Mouse (Mus musculus) lung, postnatal 36 days (tissue): ENCODE results near the gene Rngtt.
"Not testable (repeated sequence)": the region's sequence is repeated elsewhere in the genome, so short reads cannot be mapped to it uniquely, and the experiment has no call there.

Source experiments
- DNase-seq: peaks from one replicate; pipeline ENCODE4 v3.0.0; 2022; ENCODE audit warnings: mixed read lengths

Gene Rngtt

DNA sequence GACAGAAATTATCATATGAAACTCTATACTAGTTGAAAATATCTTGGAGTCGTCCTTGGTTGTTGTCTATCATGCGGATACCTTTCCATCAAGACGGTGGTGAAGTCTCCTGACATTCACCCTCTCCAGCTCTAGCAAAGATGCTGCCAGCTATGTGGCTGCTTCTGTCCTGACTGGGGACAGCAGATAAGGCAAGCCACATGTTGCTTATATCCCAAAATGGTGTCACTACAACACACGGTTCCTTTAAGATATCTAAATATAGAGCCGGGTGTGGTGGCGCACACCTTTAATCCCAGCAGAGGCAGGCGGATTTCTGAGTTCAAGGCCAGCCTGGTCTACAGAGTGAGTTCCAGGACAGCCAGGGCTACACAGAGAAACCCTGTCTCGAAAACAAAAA is 140.2 kb downstream of the Rngtt start:
- DNase-seq: not testable (repeated sequence)

DNA sequence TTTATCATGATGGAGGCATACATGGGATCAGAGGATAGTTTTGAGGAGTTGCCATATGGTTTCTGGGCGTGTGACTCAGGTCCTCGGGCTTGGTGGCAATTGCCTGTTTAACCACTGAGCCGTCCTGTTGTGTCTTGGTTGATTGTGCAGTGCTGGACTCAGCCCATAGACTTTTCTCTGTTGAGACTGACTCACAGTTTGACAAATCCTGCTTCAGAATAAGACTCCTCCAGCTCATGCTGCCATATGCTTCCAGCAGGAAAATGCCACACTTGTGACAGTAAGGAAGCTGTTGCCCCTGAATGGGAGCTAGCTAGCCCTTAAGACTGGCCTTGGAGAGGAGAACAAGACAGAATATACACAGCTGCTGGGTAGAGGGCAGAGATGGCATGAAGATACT is 149.7 kb downstream of the Rngtt start:
- DNase-seq: no peak

DNA sequence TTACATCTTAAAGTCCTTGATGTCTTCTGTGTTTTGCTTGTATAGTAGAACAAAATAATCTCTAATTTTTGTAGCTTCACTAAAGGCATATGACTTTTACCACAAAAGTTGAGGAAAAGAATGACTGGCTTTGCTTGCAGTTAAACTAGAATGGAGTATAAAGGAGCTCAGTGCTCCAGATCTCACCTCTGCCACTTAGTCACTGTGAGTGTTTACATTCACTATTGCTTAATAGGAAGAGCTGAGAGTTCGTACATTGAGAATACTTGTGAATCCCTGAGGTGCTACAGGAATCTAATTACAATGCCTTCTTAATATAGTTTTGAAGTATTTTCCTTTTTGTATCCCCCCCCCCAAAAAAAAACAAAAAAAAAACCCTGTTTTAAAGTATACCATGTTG is 154.3 kb downstream of the Rngtt start:
- peak; percentile 21 for DNase-seq

DNA sequence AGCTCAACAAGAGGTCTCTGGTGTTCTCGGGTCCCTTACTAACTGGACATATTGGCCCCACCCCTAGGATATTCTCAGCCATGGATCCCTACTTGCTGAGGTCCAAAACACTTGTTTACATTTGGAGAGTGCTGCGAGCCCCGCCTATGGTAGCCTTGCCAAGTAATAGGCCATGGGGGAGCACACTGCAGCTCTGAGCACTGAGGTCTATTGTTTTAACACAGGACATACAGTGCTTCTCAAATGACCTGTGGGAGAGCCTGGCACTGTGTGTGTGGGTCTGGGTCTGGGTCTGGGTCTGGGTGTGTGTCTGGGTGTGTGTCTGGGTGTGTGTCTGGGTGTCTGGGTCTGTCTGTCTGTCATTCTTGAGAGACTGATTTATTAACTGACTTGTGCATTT is 155.8 kb downstream of the Rngtt start:
- peak; percentile 47 for DNase-seq

DNA sequence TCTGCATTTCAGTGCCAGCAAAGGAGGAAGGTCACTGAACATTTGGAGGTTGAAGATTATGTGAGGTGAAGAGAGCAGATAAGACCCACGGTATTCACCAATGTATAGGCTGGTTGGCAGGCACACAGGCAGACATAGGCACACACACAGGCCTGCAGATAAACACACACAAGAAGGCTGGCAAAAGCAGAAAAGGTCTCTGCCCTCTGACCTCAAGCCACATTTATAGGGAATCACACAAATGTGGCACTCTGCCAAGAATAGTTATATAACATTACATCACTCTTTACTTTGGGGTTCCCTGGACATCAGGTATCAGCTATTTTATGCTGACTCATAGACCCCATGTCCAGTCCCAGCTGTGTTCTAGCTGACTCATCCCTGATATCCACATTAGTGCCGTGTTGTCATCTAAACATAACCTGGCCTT is 156.9 kb downstream of the Rngtt start:
- peak; percentile 2 for DNase-seq

DNA sequence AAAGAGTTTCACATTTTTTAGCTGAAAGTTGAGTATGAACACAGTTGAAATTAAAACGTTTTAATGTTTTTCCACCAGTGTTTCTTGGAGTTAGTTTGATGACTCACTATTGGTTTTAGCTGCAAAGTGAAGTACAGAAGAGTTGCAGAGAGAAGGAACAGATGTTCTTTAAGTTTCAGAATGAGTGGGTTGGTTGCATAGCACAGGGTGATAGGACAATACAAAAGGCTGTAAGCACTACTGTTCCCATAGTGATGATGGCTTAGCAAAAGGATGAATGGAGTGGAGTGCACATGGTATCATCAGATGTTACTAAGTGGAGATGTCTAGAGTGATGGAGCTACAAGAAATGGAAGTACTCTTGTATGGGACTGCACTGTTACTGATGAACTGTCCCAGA is 157.5 kb downstream of the Rngtt start:
- DNase-seq: no peak

DNA sequence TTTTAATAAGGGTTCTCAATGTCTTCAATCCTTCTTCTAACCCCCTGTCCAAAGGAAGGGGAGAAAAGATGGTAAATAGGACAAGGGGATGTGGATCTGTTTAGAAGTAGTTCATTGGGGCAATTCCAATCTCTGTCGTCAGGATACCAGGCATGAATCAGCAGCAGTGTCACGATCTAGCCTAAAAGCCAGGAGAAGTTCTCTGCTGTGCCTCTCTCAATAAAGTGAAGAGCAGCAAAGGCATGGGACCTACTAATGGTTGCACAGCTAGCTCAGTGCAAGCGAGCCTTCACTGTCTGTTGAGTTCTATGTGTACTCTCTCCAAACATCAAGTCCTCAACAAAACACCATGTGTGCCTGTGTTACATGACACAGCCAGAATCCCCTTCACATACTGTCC is 158.0 kb downstream of the Rngtt start:
- DNase-seq: no peak

DNA sequence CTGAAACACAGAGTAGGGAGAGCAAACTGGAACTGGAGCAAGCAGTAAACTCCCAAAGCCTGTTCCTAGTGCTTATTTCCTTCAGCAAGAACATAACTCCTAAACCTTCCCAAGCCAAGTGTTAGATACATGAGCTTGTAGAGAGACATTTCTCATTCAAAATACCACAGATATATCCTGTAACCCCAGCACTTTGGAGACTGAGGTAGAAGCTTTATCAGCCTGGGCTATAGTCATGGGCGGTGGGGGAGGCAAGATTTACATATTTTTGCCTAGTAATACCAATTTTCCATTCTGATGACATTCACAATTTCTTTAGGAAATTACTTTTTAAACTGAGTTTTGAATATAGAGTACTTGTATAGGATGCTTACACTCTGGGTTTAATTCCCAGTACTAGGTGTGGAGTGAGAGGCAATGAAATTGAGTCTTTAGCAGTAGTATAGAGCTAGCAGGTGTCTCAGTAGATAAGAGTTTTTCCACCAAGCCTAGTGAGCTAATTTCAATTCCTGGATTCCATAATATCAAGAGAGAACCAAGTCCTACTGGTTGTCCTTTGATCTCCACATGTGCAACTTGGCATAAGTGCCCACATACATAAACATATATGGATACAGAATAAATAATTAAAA is 160.7 kb downstream of the Rngtt start:
- no peak for DNase-seq

DNA sequence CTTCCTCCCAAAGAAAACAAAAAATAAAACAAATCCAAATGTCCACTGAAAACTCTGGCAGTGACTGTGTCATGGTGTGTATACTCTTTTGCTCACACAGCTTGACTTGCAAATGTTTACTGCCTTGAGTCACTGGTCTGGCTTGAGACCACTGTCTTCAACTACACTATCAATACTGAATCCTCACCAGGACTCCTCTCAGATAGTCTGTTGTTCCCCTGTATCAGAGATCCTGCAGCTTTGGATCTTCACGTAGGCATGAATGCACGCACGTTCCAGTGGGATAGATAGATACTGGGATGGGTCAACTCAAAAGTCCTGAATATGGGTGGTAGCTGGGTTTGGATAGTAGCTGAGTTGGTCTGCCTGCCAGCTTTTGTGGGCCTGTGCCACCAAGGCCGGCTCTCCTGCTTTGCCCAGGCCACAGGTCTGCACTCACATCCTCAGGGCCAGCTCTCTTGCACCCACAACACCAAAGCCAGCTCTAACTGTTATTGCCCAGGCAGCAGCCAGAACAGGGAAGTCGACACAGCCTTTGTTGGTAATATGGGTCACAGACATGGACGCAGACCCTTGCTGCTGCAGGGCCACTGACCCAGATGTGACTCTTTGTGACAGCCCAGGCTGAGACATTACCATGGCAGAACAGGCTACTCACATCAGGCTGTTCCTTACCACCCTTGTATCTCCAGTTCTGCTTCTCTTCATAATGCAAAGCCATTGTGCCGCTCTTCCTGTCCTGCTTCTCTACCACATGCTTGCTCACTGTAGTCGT is 168.1 kb downstream of the Rngtt start:
- no peak for DNase-seq

DNA sequence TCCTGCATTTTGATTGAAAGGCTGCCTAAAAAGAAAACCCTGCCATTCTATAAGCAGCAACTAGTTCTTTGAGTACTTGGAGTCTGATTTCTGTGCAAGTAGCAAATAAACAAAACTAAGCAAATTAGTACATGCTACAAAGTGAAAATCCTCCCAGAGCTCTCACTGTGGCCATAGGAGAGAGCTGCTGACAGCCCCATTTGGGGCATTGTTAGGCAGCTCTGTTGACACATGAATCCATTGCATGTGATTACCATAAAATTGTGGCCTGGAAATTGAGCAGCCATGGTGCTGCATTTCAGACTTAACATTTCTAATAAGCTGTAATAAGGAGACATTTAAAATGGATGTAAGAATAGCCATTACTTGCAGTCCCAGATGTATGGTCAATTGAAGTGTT is 171.6 kb downstream of the Rngtt start:
- DNase-seq: no peak

DNA sequence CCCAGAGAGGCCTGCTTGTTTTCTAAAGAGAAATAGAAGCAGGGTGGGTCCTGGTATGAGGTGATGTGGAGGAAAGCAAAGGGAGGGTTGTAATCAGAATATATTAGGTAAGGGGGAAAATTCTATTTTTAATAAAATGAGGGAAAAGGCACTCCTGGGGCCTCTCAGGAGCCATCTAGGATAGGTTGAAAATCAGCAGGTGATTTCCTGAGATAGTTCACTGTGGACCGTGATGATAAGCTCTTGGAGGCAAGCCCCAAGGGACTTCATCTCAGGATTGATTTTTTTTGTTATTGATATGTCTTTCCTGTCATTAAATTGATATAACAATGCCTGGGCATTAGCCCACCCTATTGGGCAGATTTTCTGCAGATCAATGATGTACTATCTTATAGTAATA is 175.9 kb downstream of the Rngtt start:
- no peak for DNase-seq

DNA sequence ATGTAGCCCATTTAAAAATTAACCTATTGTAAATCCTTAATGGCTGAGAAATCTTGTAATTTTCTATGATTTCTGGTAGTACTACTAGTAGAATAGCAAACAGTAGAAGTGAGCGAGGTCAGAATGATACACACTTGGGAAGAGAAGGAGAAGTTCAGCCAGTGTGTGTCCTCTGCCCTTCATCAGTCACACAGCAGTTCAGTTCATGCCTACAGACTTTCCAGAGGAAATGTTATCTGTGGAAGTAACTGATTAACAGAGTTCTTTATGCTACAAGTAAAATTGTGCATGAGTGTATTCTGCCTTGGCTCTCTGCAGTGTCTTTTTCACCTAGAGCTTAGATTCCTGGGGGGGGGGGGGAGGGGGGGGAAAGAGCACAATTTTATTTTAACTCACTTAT is 181.0 kb downstream of the Rngtt start:
- no peak for DNase-seq

DNA sequence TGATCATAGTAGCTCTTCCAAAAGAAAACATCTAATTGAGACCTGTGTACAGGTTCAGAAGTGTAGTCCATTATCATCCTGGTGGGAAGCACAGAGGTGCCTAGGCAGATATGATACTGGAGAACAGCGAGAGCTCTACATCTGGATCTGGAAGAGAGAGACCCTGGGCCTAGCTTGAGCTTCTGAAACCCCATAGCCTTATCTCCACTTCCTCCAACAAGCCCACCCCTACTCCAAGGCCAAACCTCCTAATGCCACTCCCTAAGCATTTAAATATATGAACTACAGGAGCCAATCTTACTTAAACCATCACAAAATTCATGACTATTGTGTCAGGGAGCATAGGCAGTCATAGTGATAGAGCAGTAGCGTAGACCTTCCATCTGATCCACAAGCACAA is 184.3 kb downstream of the Rngtt start:
- DNase-seq: no peak

DNA sequence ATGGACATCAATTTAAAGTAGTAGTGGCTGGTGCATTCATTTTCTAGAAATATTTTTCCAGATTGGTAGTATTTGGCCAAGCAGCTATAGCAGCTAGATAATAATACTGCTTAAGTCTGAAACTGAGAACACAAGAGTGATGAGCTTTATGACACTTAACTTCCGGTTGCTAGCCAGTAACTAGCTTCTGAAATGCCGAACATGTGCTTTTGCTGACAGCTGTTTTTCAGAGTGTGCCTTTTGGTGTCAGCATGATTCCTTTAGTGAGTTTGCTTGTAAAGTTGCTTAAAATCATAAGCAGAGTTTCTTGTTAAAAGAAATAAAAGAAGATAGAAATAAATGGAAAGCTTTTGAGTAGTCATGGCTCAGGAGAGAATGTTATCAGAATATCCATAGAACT is 186.9 kb downstream of the Rngtt start:
- no peak for DNase-seq

DNA sequence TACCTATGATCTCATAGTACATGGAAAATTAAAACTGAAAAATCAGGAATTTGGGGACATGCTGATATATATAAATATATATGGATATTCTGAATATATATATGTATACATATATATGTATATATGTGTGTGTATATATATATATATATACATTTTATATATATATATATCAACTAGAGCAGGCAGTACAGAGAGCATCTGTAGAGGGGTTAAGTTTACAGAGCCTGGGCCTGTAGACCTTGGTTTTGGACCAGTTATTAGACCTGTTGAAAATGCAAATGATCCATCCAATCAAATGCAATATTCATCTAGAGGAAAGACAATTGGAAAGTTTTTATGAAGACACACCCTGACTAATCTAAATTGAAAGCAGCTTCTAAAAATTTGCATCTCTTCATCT is 187.5 kb downstream of the Rngtt start:
- no peak for DNase-seq

DNA sequence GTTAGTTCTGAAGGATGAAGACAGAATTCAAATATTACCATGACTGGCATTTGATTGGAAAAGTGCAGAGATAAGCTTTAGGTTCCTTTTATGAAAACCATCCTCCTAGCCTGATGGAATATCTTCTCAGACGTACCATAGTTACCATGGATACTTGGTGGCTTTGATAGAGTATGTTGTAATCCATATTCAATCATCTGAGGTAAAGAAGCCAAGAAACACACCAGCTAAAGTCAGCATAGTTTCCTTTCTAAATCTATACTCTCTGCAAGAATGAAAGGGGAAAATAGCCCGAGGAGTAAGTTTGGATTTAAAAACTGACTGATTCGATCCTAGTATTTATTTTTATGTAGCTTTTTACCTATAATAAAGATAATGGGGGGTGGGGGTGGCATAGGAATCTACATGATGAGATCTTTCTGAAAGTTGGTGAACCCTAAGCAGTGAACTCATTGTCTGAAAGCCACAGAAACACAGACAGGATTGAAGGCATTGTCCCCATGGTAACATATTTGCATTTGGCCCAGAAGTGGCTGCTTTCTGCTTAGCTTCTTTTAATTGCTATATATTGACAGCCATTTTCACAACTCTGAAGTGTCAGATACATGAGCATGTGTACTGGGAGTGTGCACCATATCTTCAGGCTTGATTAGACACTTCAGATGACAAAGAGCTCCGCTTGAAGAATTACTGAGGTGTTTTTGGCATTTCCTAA is 188.2 kb downstream of the Rngtt start:
- DNase-seq: no peak

DNA sequence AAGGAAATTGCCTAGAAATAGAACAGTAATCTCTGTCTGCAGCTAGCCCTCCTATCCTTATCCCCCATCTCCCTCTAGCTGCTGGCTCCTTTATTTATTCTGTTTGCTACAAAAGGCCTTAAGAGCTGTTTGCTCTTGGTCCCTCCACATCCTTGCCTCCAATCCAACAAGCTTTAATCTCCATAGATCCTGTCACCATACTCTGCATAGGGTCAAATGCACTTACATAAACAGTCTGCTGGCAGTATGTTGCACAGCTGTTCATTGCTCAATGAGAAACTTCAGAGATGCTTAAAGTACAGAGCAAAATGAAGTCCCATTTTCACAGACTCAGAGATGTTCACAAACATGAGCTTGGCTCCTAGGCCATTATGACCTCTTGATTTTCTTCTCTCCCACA is 196.5 kb downstream of the Rngtt start:
- DNase-seq: no peak

DNA sequence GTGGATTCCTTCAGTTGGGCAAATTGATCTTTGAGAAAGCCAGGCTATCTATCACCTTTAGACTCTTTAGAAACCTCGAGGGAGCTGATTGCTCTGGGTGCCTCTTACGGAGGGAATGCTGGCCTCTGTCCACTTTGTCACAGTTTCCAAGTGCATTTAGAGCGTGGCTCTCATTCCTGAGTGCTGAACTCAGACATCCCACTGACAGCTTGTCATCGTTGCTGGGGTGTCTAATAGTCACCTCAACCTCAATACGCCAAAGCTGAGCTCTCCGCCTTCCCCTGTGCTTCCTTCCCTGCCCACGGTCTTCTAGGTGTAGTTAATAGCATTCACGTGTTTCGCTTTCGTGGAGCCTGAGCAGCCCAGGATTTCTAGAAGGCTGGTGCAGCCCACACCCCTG is 200.4 kb downstream of the Rngtt start:
- DNase-seq: no peak

DNA sequence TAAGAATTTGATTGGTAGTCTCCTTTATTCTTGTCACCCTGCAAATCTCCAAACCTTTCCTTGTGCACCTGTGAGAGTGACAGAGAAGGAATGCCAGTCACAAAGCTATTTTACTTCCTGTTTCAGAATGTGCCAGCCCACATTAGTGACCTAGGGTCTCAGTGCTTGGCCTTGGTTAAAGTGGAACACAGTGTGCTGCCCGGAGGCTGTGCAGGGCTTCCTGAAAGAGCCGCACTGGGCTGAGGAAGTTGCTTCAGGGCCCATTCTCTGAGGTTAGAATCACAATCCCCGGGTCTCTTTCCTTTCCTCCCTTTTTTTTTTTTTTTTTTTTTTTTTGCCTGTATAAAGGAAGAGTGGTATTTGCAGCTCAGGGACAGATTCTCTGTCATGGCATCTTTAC is 203.3 kb downstream of the Rngtt start:
- no peak for DNase-seq

DNA sequence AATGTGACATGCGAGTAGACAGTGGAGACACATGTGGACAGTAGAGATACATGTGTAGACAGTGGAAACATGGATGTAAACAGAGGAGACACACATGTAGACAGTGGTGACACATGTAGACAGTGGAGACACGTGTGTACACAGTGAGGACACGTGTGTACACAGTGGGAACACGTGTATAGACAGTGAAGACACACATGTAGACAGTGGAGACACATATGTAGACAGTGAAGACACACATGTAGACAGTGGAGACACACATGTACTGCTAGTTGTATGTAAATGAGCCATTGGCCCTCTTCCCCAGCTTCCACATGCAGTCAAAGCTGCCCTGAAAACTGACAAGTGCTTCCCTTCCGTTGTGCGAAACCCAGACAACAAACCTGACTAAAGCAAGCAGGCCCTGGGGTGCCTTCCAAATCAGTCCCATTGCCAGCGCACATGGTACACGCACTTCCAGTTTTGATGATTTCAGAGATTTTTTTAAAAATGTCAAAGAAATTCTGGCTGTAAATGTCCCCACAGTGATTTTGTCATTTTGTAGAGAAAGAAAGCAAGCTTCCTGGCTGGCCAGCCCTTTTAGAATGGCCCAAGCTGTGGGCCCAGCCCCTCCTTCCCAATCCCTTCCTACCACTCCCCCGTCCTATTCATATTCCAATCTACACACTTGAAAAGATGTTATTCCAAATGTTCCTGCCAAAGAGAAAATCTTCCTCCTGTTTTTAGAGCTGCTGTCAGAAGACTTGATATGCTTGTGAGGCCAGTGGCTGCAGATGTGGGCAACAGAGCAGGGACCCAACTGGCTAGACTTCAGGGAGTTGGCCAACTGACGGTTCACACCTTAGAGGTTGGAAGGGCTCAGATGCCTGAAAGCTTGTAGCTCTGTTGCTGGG is 204.2 kb downstream of the Rngtt start:
- no peak for DNase-seq

DNA sequence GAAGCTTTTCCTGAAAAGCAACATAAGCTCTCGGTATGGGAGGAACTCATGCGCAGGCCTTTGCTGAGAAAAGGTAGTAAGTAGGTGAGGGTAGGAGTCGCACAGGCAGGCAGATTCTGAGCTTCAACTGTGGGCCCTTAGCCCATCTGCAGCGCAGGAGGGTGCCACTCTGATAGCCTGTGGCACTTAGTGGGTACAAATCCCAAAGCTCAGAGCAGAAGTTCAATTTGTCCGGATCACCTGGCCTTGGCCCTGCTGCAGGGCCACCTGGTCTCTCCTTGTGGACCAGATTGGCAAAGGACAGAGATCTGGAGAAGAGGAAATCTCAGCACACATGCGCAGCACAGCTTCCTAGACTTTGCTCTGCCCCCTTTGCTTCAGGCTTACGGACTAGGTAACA is 210.1 kb downstream of the Rngtt start:
- no peak for DNase-seq

DNA sequence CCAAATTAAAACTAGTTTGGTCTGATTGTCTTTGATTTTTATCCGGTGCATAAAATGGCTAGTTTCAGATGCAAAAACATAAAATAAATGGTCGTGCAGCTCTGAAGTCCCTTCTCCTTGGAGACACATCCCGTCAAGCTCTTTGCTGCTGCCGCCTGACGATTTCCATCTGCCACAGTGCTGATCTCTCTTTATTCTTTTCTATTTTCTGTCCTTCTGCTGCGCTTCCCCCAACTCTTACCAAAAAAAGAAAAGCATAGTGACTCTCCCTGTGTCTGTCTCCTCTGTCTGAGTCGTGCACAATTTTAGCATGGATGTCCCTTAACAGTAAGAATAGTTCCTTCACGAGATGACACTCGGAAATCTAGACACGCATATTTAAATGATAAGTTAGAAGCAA is 210.8 kb downstream of the Rngtt start:
- DNase-seq: peak; percentile 25

DNA sequence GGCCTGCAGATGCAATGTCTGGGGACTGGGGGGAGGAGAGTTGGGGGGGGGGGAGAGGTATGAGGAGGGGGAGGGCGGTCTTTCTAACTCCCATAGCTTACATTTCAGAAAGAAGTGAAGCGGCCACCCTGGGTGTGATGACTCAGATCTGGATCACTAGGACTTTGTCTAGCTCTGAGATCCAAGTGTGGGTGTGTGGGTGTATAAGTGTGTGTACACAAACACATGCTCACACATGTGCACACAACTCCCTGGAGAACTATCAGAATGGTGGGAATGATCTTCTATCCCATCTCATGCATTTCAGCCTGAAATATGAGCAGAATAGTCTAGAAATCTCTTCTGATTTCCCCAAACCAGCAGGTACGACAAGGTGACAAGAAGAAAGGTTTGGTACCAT is 213.7 kb downstream of the Rngtt start:
- DNase-seq: no peak
